Mouse (Mus musculus) MEL (cell line): ENCODE results near the gene Arsg. TPM values are rescaled to one million over a fixed set of nuclear protein-coding genes. Genes with fewer than 3 reads are reported as not detected.

Experiments
- DNase-seq: peaks from one replicate; pipeline ENCODE4 v3.0.0; 2011; ENCODE audit warnings: low read depth, low spot score
- H3K27ac ChIP-seq: 2 replicates; pipeline ENCODE4 v1.5.1; 2012; ENCODE audit warnings: low read depth, mild to moderate bottlenecking, control low read depth, low read length, moderate library complexity; ENCODE audit not compliant: control insufficient read depth
- H3K27me3 ChIP-seq, 2 experiments: fragments of 150-350 bp in 1 of 2; sonication (generic) in 1 of 2; 2 replicates each; pipeline ENCODE4 v1.6.1; 2012; ENCODE audit warnings: low read length in 2 of 2, mild to moderate bottlenecking in 2 of 2, improper control_type of control experiment in 1 of 2, moderate library complexity in 1 of 2; ENCODE audit not compliant: insufficient read depth in 2 of 2, control insufficient read depth in 1 of 2
- H3K36me3 ChIP-seq, 2 experiments: 2 replicates each; pipeline ENCODE4 v1.6.1; 2012 to 2014; ENCODE audit warnings: low read length in 2 of 2, improper control_type of control experiment in 1 of 2, inconsistent platforms in 1 of 2, mild to moderate bottlenecking in 1 of 2; ENCODE audit not compliant: insufficient read depth in 2 of 2, control insufficient read depth in 1 of 2
- H3K4me1 ChIP-seq, 2 experiments: fragments of 150-350 bp in 1 of 2; sonication (generic) in 1 of 2; 2 replicates each; pipeline ENCODE4 v1.6.1; 2012; ENCODE audit warnings: low read length in 2 of 2, improper control_type of control experiment in 1 of 2, mild to moderate bottlenecking in 1 of 2; ENCODE audit not compliant: insufficient read depth in 2 of 2, control insufficient read depth in 1 of 2
- H3K4me3 ChIP-seq, 2 experiments: fragments of 150-350 bp in 1 of 2; sonication (generic) in 1 of 2; 2 replicates each; pipeline ENCODE4 v1.5.1; 2012; ENCODE audit warnings: low read depth in 2 of 2, low read length in 2 of 2, mild to moderate bottlenecking in 2 of 2, moderate library complexity in 2 of 2, control low read depth in 1 of 2, improper control_type of control experiment in 1 of 2; ENCODE audit not compliant: control insufficient read depth in 1 of 2, insufficient read depth in 1 of 2
- H3K79me2 ChIP-seq: 2 replicates; pipeline ENCODE4 v1.6.1; 2012; ENCODE audit warnings: mild to moderate bottlenecking, low read length, moderate library complexity; ENCODE audit not compliant: control insufficient read depth, poor library complexity, insufficient read depth
- H3K9ac ChIP-seq: 2 replicates; pipeline ENCODE4 v1.6.1; 2012; ENCODE audit warnings: low read depth, mild to moderate bottlenecking, control low read depth, low read length, moderate library complexity; ENCODE audit not compliant: control insufficient read depth, poor library complexity, severe bottlenecking
- H3K9me3 ChIP-seq: fragments of 150-350 bp; sonication (generic); replicated peaks from 2 replicates; pipeline ENCODE4 v1.6.1; 2012; ENCODE audit warnings: mild to moderate bottlenecking, low read length, improper control_type of control experiment, moderate library complexity; ENCODE audit not compliant: insufficient read depth
- BHLHE40 ChIP-seq: IDR thresholded peaks from 2 replicates; pipeline ENCODE4 v1.6.1; 2012; ENCODE audit warnings: low read depth, mild to moderate bottlenecking, inconsistent platforms, low read length, improper control_type of control experiment, borderline replicate concordance
- CHD1 ChIP-seq: IDR thresholded peaks from 2 replicates; pipeline ENCODE4 v1.6.1; 2012; ENCODE audit warnings: low read depth, mild to moderate bottlenecking, inconsistent platforms, low read length, improper control_type of control experiment
- CHD2 ChIP-seq: IDR thresholded peaks from 2 replicates; pipeline ENCODE4 v1.6.1; 2011; ENCODE audit warnings: low read length, improper control_type of control experiment
- CTCF ChIP-seq, 3 experiments: IDR thresholded peaks in 2 of 3; conservative IDR thresholded peaks in 1 of 3; 2 replicates each; pipeline ENCODE4 v1.5.1; 2011 to 2012; ENCODE audit warnings: low read length in 3 of 3, low read depth in 2 of 3, mild to moderate bottlenecking in 2 of 3, improper control_type of control experiment in 1 of 3, inconsistent platforms in 1 of 3, mixed read lengths in 1 of 3, moderate library complexity in 1 of 3; ENCODE audit not compliant: control insufficient read depth in 1 of 3, insufficient read depth in 1 of 3, poor library complexity in 1 of 3, severe bottlenecking in 1 of 3
- E2F4 ChIP-seq: IDR thresholded peaks from 2 replicates; pipeline ENCODE4 v1.6.1; 2011; ENCODE audit warnings: low read depth, low read length, improper control_type of control experiment, borderline replicate concordance
- ELF1 ChIP-seq: IDR thresholded peaks from 2 replicates; pipeline ENCODE4 v1.6.1; 2014; ENCODE audit warnings: low read depth, mild to moderate bottlenecking, inconsistent platforms, low read length, improper control_type of control experiment, moderate library complexity
- EP300 ChIP-seq, 2 experiments: IDR thresholded peaks; 2 replicates each; pipeline ENCODE4 v1.6.1; 2011; ENCODE audit warnings: improper control_type of control experiment in 2 of 2, low read length in 2 of 2, low read depth in 1 of 2, mild to moderate bottlenecking in 1 of 2
- GATA1 ChIP-seq: IDR thresholded peaks from 2 replicates; pipeline ENCODE4 v1.6.1; 2011; ENCODE audit warnings: low read depth, low read length, improper control_type of control experiment
- HCFC1 ChIP-seq: IDR thresholded peaks from 2 replicates; pipeline ENCODE4 v1.6.1; 2012; ENCODE audit warnings: low read depth, mild to moderate bottlenecking, inconsistent platforms, low read length, improper control_type of control experiment, moderate library complexity
- JUND ChIP-seq: IDR thresholded peaks from 2 replicates; pipeline ENCODE4 v1.6.1; 2011; ENCODE audit warnings: low read depth, mild to moderate bottlenecking, improper control_type of control experiment, low read length
- KAT2A ChIP-seq: conservative IDR thresholded peaks from 2 replicates; pipeline ENCODE4 v1.6.1; 2012; ENCODE audit warnings: low read depth, low read length, improper control_type of control experiment, inconsistent platforms
- MAFK ChIP-seq: IDR thresholded peaks from 2 replicates; pipeline ENCODE4 v1.6.1; 2011; ENCODE audit warnings: low read depth, mild to moderate bottlenecking, low read length, improper control_type of control experiment, borderline replicate concordance
- MAZ ChIP-seq: IDR thresholded peaks from 2 replicates; pipeline ENCODE4 v1.6.1; 2012; ENCODE audit warnings: low read depth, mild to moderate bottlenecking, inconsistent platforms, low read length, improper control_type of control experiment
- MEF2A ChIP-seq: IDR thresholded peaks from 2 replicates; pipeline ENCODE4 v1.6.1; 2014; ENCODE audit warnings: low read depth, mild to moderate bottlenecking, inconsistent platforms, low read length, improper control_type of control experiment; ENCODE audit not compliant: poor library complexity, insufficient replicate concordance, severe bottlenecking; ENCODE audit errors: extremely low read depth
- MXI1 ChIP-seq: IDR thresholded peaks from 2 replicates; pipeline ENCODE4 v1.6.1; 2011; ENCODE audit warnings: mild to moderate bottlenecking, low read depth, low read length, improper control_type of control experiment
- MYC ChIP-seq: IDR thresholded peaks from 2 replicates; pipeline ENCODE4 v1.6.1; 2011; ENCODE audit warnings: low read depth, mild to moderate bottlenecking, low read length, improper control_type of control experiment, moderate library complexity
- NELFE ChIP-seq: IDR thresholded peaks from 2 replicates; pipeline ENCODE4 v1.6.1; 2011; ENCODE audit warnings: low read depth, low read length, improper control_type of control experiment
- NRF1 ChIP-seq: IDR thresholded peaks from 2 replicates; pipeline ENCODE4 v1.6.1; 2014; ENCODE audit warnings: low read depth, mild to moderate bottlenecking, inconsistent platforms, low read length, improper control_type of control experiment, moderate library complexity; ENCODE audit not compliant: poor library complexity, insufficient read depth, severe bottlenecking
- POLR2A ChIP-seq, 2 experiments: IDR thresholded peaks; 2 replicates each; pipeline ENCODE4 v1.6.1; 2011 to 2012; ENCODE audit warnings: low read length in 2 of 2, mild to moderate bottlenecking in 2 of 2, control low read depth in 1 of 2, improper control_type of control experiment in 1 of 2, low read depth in 1 of 2, moderate library complexity in 1 of 2; ENCODE audit not compliant: control insufficient read depth in 1 of 2, insufficient read depth in 1 of 2, poor library complexity in 1 of 2
- POLR2AphosphoS5 ChIP-seq: IDR thresholded peaks from 2 replicates; pipeline ENCODE4 v1.6.1; 2012; ENCODE audit warnings: low read depth, borderline replicate concordance, mild to moderate bottlenecking, inconsistent platforms, low read length, moderate library complexity, mixed read lengths
- RAD21 ChIP-seq: IDR thresholded peaks from 2 replicates; pipeline ENCODE4 v1.6.1; 2011; ENCODE audit warnings: mild to moderate bottlenecking, low read depth, low read length, improper control_type of control experiment
- RCOR1 ChIP-seq: IDR thresholded peaks from 2 replicates; pipeline ENCODE4 v1.6.1; 2012; ENCODE audit warnings: low read depth, mild to moderate bottlenecking, inconsistent platforms, low read length, improper control_type of control experiment
- SIN3A ChIP-seq: IDR thresholded peaks from 2 replicates; pipeline ENCODE4 v1.6.1; 2012; ENCODE audit warnings: low read length, improper control_type of control experiment, inconsistent platforms
- TAL1 ChIP-seq: IDR thresholded peaks from 2 replicates; pipeline ENCODE4 v1.6.1; 2012; ENCODE audit warnings: mild to moderate bottlenecking, inconsistent platforms, low read length, moderate library complexity, mixed read lengths
- TCF12 ChIP-seq: IDR thresholded peaks from 2 replicates; pipeline ENCODE4 v1.6.1; 2014; ENCODE audit warnings: low read depth, mild to moderate bottlenecking, inconsistent platforms, low read length, improper control_type of control experiment, moderate library complexity
- USF1 ChIP-seq: IDR thresholded peaks from 2 replicates; pipeline ENCODE4 v1.6.1; 2014; ENCODE audit warnings: low read depth, mild to moderate bottlenecking, inconsistent platforms, low read length, improper control_type of control experiment, moderate library complexity
- ZC3H11A ChIP-seq: IDR thresholded peaks from 2 replicates; pipeline ENCODE4 v1.6.1; 2012; ENCODE audit warnings: low read depth, mild to moderate bottlenecking, inconsistent platforms, low read length, improper control_type of control experiment
- ZKSCAN1 ChIP-seq: IDR thresholded peaks from 2 replicates; pipeline ENCODE4 v1.6.1; 2012; ENCODE audit warnings: low read depth, mild to moderate bottlenecking, inconsistent platforms, low read length, improper control_type of control experiment, moderate library complexity
- ZMIZ1 ChIP-seq: IDR thresholded peaks from 2 replicates; pipeline ENCODE4 v1.6.1; 2012; ENCODE audit warnings: low read depth, mild to moderate bottlenecking, inconsistent platforms, low read length, improper control_type of control experiment, moderate library complexity
- ZNF384 ChIP-seq: IDR thresholded peaks from 2 replicates; pipeline ENCODE4 v1.6.1; 2012; ENCODE audit warnings: low read depth, mild to moderate bottlenecking, inconsistent platforms, low read length, improper control_type of control experiment
- polyA plus RNA-seq, 2 experiments: library from polyadenylated mRNA; stranded (reverse) in 1 of 2; unstranded in 1 of 2; fragments of >175 nt in 1 of 2; fragments of >200 nt in 1 of 2; gene quantifications; 2 replicates each; pipeline versions ENCODE4 v1.2.1 to v1.2.4; 2012; ENCODE audit warnings: low replicate concordance in 2 of 2, low read depth in 1 of 2; ENCODE audit not compliant: insufficient read length in 2 of 2, insufficient read depth in 1 of 2, missing spikeins in 1 of 2
- total RNA-seq: library from RNA; depleted of rRNA; stranded (reverse); fragments of 300-350 nt; gene quantifications from 2 replicates; pipeline ENCODE4 v1.2.3, GENCODE M21; 2012

Arsg gene
- total and polyA plus RNA-seq, 3 experiments = 3.9 to 5.2 TPM; not detected in 1

GRCm38 (mm10) chr11:109439209-109439608 lies 34.0 kb upstream of the Arsg start:
- no peaks in the 10 kb centered on the region for H3K27me3 ChIP-seq
- H3K9me3 ChIP-seq = no peaks in the 10 kb centered on the region
- peaks cover 0 to 7% of the 10 kb centered on the region in 2 experiments; a peak in 3 of 4 replicates for H3K4me1 ChIP-seq
- peak overlapping the region; percentile 71 to 75 for H3K4me3 ChIP-seq
- H3K36me3 ChIP-seq = peaks cover 0 to 8% of the 10 kb centered on the region in 2 experiments; a peak in 1 of 4 replicates
- peak overlapping the region; percentile 82 for H3K9ac ChIP-seq
- no peak for TF ChIP-seq RCOR1
- no peak for TF ChIP-seq MYC
- no peak for TF ChIP-seq POLR2A (IDR thresholded peaks at IDR 0.05; ENCODE audit: control insufficient read depth in 1 of 2, insufficient read depth in 1 of 2, low read depth in 1 of 2, low read length in 2 of 2, poor library complexity in 1 of 2)
- TF ChIP-seq TAL1 = no peak
- TF ChIP-seq GATA1 = no peak
- TF ChIP-seq NELFE = no peak
- TF ChIP-seq MAZ = no peak
- no peak for TF ChIP-seq POLR2AphosphoS5
- no peak for TF ChIP-seq EP300 (IDR thresholded peaks at IDR 0.05; ENCODE audit: low read depth in 1 of 2, low read length in 2 of 2)
- no peak for TF ChIP-seq USF1
- TF ChIP-seq ZKSCAN1 = no peak
- TF ChIP-seq CTCF (IDR thresholded peaks at IDR 0.05 in 2 of 3, conservative IDR thresholded peaks at IDR 0.05 in 1 of 3; ENCODE audit: control insufficient read depth in 1 of 3, insufficient read depth in 1 of 3, low read depth in 2 of 3, low read length in 3 of 3, poor library complexity in 1 of 3, severe bottlenecking in 1 of 3) = no peak
- no peak for TF ChIP-seq JUND
- no peak for TF ChIP-seq E2F4
- no peak for TF ChIP-seq ZMIZ1
- TF ChIP-seq SIN3A = no peak
- DNase-seq = no peak
- H3K79me2 ChIP-seq = peaks cover 2% of the 10 kb centered on the region; the same call in 1 of the 2 replicates
- H3K27ac ChIP-seq = no peak overlapping the region

- Histone ChIP-seq H3K9me3 (no peaks in the 10 kb centered on the region), H3K4me3 (peak overlapping the region; percentile 71 to 75), H3K4me1 (peaks cover 0 to 7% of the 10 kb centered on the region in 2 experiments; a peak in 3 of 4 replicates), H3K9ac (peak overlapping the region; percentile 82), H3K27me3 (no peaks in the 10 kb centered on the region), H3K36me3 (peaks cover 0 to 8% of the 10 kb centered on the region in 2 experiments; a peak in 1 of 4 replicates), H3K27ac (peak overlapping the region; percentile 62), H3K79me2 (peaks cover 2% of the 10 kb centered on the region; the same call in 1 of the 2 replicates)
- peak; percentile 92 for DNase-seq
- no peak for TF ChIP-seq BHLHE40
- peak; percentile 86 for TF ChIP-seq HCFC1
- TF ChIP-seq ELF1 = peak; percentile 69
- TF ChIP-seq E2F4 = no peak
- peak; percentile 85; the same call in 1 of the 2 replicates for TF ChIP-seq MYC
- peak; percentile 94 for TF ChIP-seq MXI1
- TF ChIP-seq MAFK = no peak
- TF ChIP-seq RAD21 = no peak; the same call in 1 of the 2 replicates
- 0 out of 2 replicates have a peak, but pooled peaks have one; percentile 6 for TF ChIP-seq NRF1
- TF ChIP-seq KAT2A = no peak; the same call in 1 of the 2 replicates
- no peak for TF ChIP-seq ZKSCAN1
- no peak; the same call in 1 of the 2 replicates for TF ChIP-seq GATA1
- TF ChIP-seq NELFE = peak; percentile 61
- TF ChIP-seq RCOR1 = no peak; the same call in 1 of the 2 replicates
- peak; percentile 93; the same call in 1 of the 2 replicates for TF ChIP-seq CHD1
- no peak for TF ChIP-seq ZC3H11A
- TF ChIP-seq ZNF384 = no peak
- TF ChIP-seq CHD2 = no peak
- TF ChIP-seq TCF12 = 0 out of 2 replicates have a peak, but pooled peaks have one; percentile 40
- no peak for TF ChIP-seq USF1
- TF ChIP-seq MEF2A = no peak
- TF ChIP-seq EP300 (IDR thresholded peaks at IDR 0.05; ENCODE audit: low read depth in 1 of 2, low read length in 2 of 2) = peak in 1 of 2 experiments; percentile 39; a peak in 2 of 4 replicates
Measured at GRCm38 (mm10) chr11:109439829-109440340, 33.3 kb upstream of the Arsg start.
